Mouse (Mus musculus): ENCODE data around the gene Rab24. TPM values are rescaled to one million over a fixed set of nuclear protein-coding genes. Genes with fewer than 3 reads are reported as not detected.

Gene Rab24
- total RNA-seq, 1 experiment from 2014 or later, result 60.8 TPM

Other genes starting within 250 kb of the Rab24 start
- gene Uimc1, start 221.6 kb downstream of the Rab24 start, total RNA-seq (2017), result 88.2 and 112 TPM in 2 replicates
- 19.3 and 22.6 TPM in 2 replicates for gene Zfp346, start 216.6 kb downstream of the Rab24 start, total RNA-seq (2017)
- gene Gm17617, start 188.4 kb downstream of the Rab24 start, total RNA-seq (2017), result not detected in 2 replicates
- not detected in 2 replicates for gene Fgfr4, start 169.3 kb downstream of the Rab24 start, total RNA-seq (2017)
- gene Nsd1, start 112.2 kb downstream of the Rab24 start, total RNA-seq (2017), result 211 and 232 TPM in 2 replicates
- gene Prelid1, start 1.4 kb downstream of the Rab24 start, total RNA-seq (2017), result 95.5 and 96.0 TPM in 2 replicates
- gene Mxd3, start 7.9 kb upstream of the Rab24 start, total RNA-seq (2017), result 0.61 and 1.7 TPM in 2 replicates
- gene Lman2, start 40.8 kb upstream of the Rab24 start, total RNA-seq (2017), result 75.9 and 87.7 TPM in 2 replicates
- gene Rgs14, start 47.8 kb upstream of the Rab24 start, total RNA-seq (2017), result 85.4 and 90.5 TPM in 2 replicates
- gene Slc34a1, start 76.2 kb upstream of the Rab24 start, total RNA-seq (2017), result 0.25 and 0.35 TPM in 2 replicates
- gene Pfn3, start 93.3 kb upstream of the Rab24 start, total RNA-seq (2017), result not detected in 2 replicates
- gene F12, start 104.8 kb upstream of the Rab24 start, total RNA-seq (2017), result 2.6 and 2.8 TPM in 2 replicates
- gene Grk6, start 123.1 kb upstream of the Rab24 start, total RNA-seq (2017), result 362 and 371 TPM in 2 replicates
- 12.3 and 14.1 TPM in 2 replicates for gene Prr7, start 142.3 kb upstream of the Rab24 start, total RNA-seq (2017)
- 0.12 TPM in 2 replicates for gene Dbn1, start 166.2 kb upstream of the Rab24 start, total RNA-seq (2017)
- gene Pdlim7, start 191.7 kb upstream of the Rab24 start, total RNA-seq (2017), result 43.2 and 47.3 TPM in 2 replicates
- gene Dok3, start 207.3 kb upstream of the Rab24 start, total RNA-seq (2017), result 193 and 198 TPM in 2 replicates
- gene Ddx41, start 214.7 kb upstream of the Rab24 start, total RNA-seq (2017), result 107 and 116 TPM in 2 replicates
- gene Fam193b, start 249.2 kb upstream of the Rab24 start, total RNA-seq (2017), result 108 and 118 TPM in 2 replicates

All from neutrophil, adult 5-6 weeks (primary cell).